Mouse (Mus musculus) embryonic facial prominence, embryonic 12.5 days (tissue): ENCODE results near the gene Macrod2. TPM values are rescaled to one million over a fixed set of nuclear protein-coding genes. Genes with fewer than 3 reads are reported as not detected.

Experiments
- ATAC-seq: fragments of 200-750 bp; cut with Nextera tagmentation; 2 replicates; pipeline ENCODE4 v1.8.0; 2017; ENCODE audit not compliant: insufficient number of reproducible peaks, insufficient read depth, low FRiP score, low TSS enrichment
- H3K27ac ChIP-seq: fragments of 300-500 bp; sonication (generic); 2 replicates; pipeline ENCODE4 v1.5.1; 2016; ENCODE audit warnings: mild to moderate bottlenecking
- H3K27me3 ChIP-seq: fragments of 300-500 bp; sonication (generic); 2 replicates; pipeline ENCODE4 v1.6.1; 2016; ENCODE audit warnings: mild to moderate bottlenecking, moderate library complexity
- H3K36me3 ChIP-seq: fragments of 300-500 bp; sonication (generic); 2 replicates; pipeline ENCODE4 v1.6.1; 2016; ENCODE audit warnings: mild to moderate bottlenecking
- H3K4me1 ChIP-seq: fragments of 300-500 bp; sonication (generic); 2 replicates; pipeline ENCODE4 v1.6.1; 2016
- H3K4me2 ChIP-seq: fragments of 300-500 bp; sonication (generic); replicated peaks from 2 replicates; pipeline ENCODE4 v1.6.1; 2016; ENCODE audit warnings: mild to moderate bottlenecking, moderate library complexity
- H3K4me3 ChIP-seq: fragments of 300-500 bp; sonication (generic); 2 replicates; pipeline ENCODE4 v1.5.1; 2016; ENCODE audit warnings: mild to moderate bottlenecking
- H3K9ac ChIP-seq: fragments of 300-500 bp; sonication (generic); 2 replicates; pipeline ENCODE4 v1.6.1; 2016; ENCODE audit warnings: mild to moderate bottlenecking, moderate library complexity
- H3K9me3 ChIP-seq: fragments of 300-500 bp; sonication (generic); 2 replicates; pipeline ENCODE4 v1.6.1; 2016; ENCODE audit warnings: mild to moderate bottlenecking, moderate library complexity
- WGBS: fragments of 180-500 bp; shearing (Covaris S2); methylation state at CpG from one replicate; pipeline ENCODE4 v1.1.7; 2016; 5-methylcytosine and 5-hydroxymethylcytosine counted together
- polyA plus RNA-seq: library from polyadenylated mRNA; unstranded; fragments of >200 nt; fragmentation: Nextera tagmentation; extraction: Ambion mirVana; gene quantifications from 2 replicates; pipeline ENCODE4 v1.2.1, GENCODE M21; 2016

Gene Macrod2
- polyA plus RNA-seq, 1 experiment from 2014 or later: 39.6 TPM

GRCm38 (mm10) chr2:141022971-141023370 is 627.9 kb downstream of the Macrod2 start:
- 72% methylated on average over 4 of the region's 4 CpGs for WGBS
- ATAC-seq: no peak

GRCm38 (mm10) chr2:141023916-141024315 is 628.8 kb downstream of the Macrod2 start:
- H3K9me3 ChIP-seq: no peaks in the 10 kb centered on the region
- no peak for ATAC-seq
- H3K27me3 ChIP-seq: no peaks in the 10 kb centered on the region
- 45% methylated on average over 7 of the region's 7 CpGs for WGBS
- no peak overlapping the region for H3K4me2 ChIP-seq
- no peak overlapping the region for H3K9ac ChIP-seq
- H3K4me3 ChIP-seq: no peak overlapping the region
- H3K27ac ChIP-seq: no peak overlapping the region
- no peaks in the 10 kb centered on the region for H3K36me3 ChIP-seq
- H3K4me1 ChIP-seq: 0 out of 2 replicates have a peak, but pooled peaks cover 4% of the 10 kb centered on the region

More at GRCm38 (mm10) chr2:141022971-141023370, 627.9 kb downstream of the Macrod2 start:
- Histone ChIP-seq H3K9me3 (no peaks in the 10 kb centered on the region), H3K4me2 (no peak overlapping the region), H3K36me3 (no peaks in the 10 kb centered on the region), H3K4me1 (0 out of 2 replicates have a peak, but pooled peaks cover 4% of the 10 kb centered on the region), H3K9ac (no peak overlapping the region), H3K27ac (no peak overlapping the region), H3K27me3 (no peaks in the 10 kb centered on the region), H3K4me3 (no peak overlapping the region)

GRCm38 (mm10) chr2:141024316-141025043 is 629.4 kb downstream of the Macrod2 start:
- Histone ChIP-seq H3K4me3 (no peak overlapping the region), H3K27ac (no peak overlapping the region), H3K4me2 (no peak overlapping the region), H3K4me1 (0 out of 2 replicates have a peak, but pooled peaks cover 4% of the 10 kb centered on the region), H3K36me3 (no peaks in the 10 kb centered on the region), H3K9ac (no peak overlapping the region), H3K27me3 (no peaks in the 10 kb centered on the region), H3K9me3 (no peaks in the 10 kb centered on the region)
- ATAC-seq: no peak
- 47% methylated on average over 6 of the region's 6 CpGs for WGBS

- ATAC-seq: no peak
- H3K9me3 ChIP-seq: no peaks in the 10 kb centered on the region
- H3K4me3 ChIP-seq: no peak overlapping the region
- no peak overlapping the region for H3K9ac ChIP-seq
- no peaks in the 10 kb centered on the region for H3K36me3 ChIP-seq
- no peaks in the 10 kb centered on the region for H3K27me3 ChIP-seq
- WGBS: 22% methylated on average over 4 of the region's 4 CpGs
- no peak overlapping the region for H3K4me2 ChIP-seq
- H3K4me1 ChIP-seq: no peaks in the 10 kb centered on the region
- H3K27ac ChIP-seq: no peak overlapping the region
These were observed 661.8 kb downstream of the Macrod2 start for GRCm38 (mm10) chr2:141056685-141057454.

- Histone ChIP-seq H3K4me3 (no peak overlapping the region), H3K27me3 (no peaks in the 10 kb centered on the region), H3K36me3 (no peaks in the 10 kb centered on the region), H3K27ac (no peak overlapping the region), H3K4me2 (no peak overlapping the region), H3K4me1 (no peaks in the 10 kb centered on the region), H3K9ac (no peak overlapping the region), H3K9me3 (no peaks in the 10 kb centered on the region)
- no peak for ATAC-seq
- 40% methylated on average over 4 of the region's 4 CpGs for WGBS
These were observed 662.3 kb downstream of the Macrod2 start for GRCm38 (mm10) chr2:141057455-141057833.

- Histone ChIP-seq H3K9ac (no peak overlapping the region), H3K27me3 (no peaks in the 10 kb centered on the region), H3K27ac (no peak overlapping the region), H3K9me3 (no peaks in the 10 kb centered on the region), H3K4me2 (no peak overlapping the region), H3K36me3 (no peaks in the 10 kb centered on the region), H3K4me3 (no peak overlapping the region), H3K4me1 (no peaks in the 10 kb centered on the region)
- WGBS: 82% methylated on average over 8 of the region's 8 CpGs
- ATAC-seq: no peak
These were observed 679.1 kb downstream of the Macrod2 start for GRCm38 (mm10) chr2:141073981-141074855.

- ATAC-seq: no peak
- Histone ChIP-seq H3K4me1 (no peaks in the 10 kb centered on the region), H3K9ac (no peak overlapping the region), H3K9me3 (no peaks in the 10 kb centered on the region), H3K4me3 (no peak overlapping the region), H3K27me3 (no peaks in the 10 kb centered on the region), H3K36me3 (no peaks in the 10 kb centered on the region), H3K27ac (no peak overlapping the region), H3K4me2 (no peak overlapping the region)
These were observed 683.1 kb downstream of the Macrod2 start for GRCm38 (mm10) chr2:141078221-141078620.

GRCm38 (mm10) chr2:141091320-141091719 is 696.2 kb downstream of the Macrod2 start:
- H3K9ac ChIP-seq: no peak overlapping the region
- H3K4me1 ChIP-seq: no peaks in the 10 kb centered on the region
- H3K4me2 ChIP-seq: no peak overlapping the region
- H3K27me3 ChIP-seq: no peaks in the 10 kb centered on the region
- WGBS: 64% methylated on average over 3 of the region's 3 CpGs
- no peaks in the 10 kb centered on the region for H3K36me3 ChIP-seq
- H3K27ac ChIP-seq: no peak overlapping the region
- no peaks in the 10 kb centered on the region for H3K9me3 ChIP-seq
- no peak for ATAC-seq
- H3K4me3 ChIP-seq: no peak overlapping the region

GRCm38 (mm10) chr2:141117579-141117978 is 722.5 kb downstream of the Macrod2 start:
- ATAC-seq: no peak
- Histone ChIP-seq H3K9ac (no peak overlapping the region), H3K4me3 (no peak overlapping the region), H3K9me3 (no peaks in the 10 kb centered on the region), H3K27me3 (no peaks in the 10 kb centered on the region), H3K36me3 (no peaks in the 10 kb centered on the region), H3K4me1 (no peaks in the 10 kb centered on the region), H3K4me2 (no peak overlapping the region), H3K27ac (no peak overlapping the region)
- WGBS: 59% methylated on average over 1 of the region's 1 CpGs

- Histone ChIP-seq H3K4me3 (no peak overlapping the region), H3K36me3 (no peaks in the 10 kb centered on the region), H3K9me3 (no peaks in the 10 kb centered on the region), H3K27ac (no peak overlapping the region), H3K27me3 (no peaks in the 10 kb centered on the region), H3K9ac (no peak overlapping the region), H3K4me2 (no peak overlapping the region), H3K4me1 (no peaks in the 10 kb centered on the region)
- 82% methylated on average over 1 of the region's 1 CpGs for WGBS
- no peak for ATAC-seq
These were observed 728.8 kb downstream of the Macrod2 start for GRCm38 (mm10) chr2:141123875-141124274.

- Histone ChIP-seq H3K4me2 (no peak overlapping the region), H3K36me3 (no peaks in the 10 kb centered on the region), H3K9ac (no peak overlapping the region), H3K4me3 (no peak overlapping the region), H3K27me3 (no peaks in the 10 kb centered on the region), H3K27ac (no peak overlapping the region), H3K4me1 (no peaks in the 10 kb centered on the region), H3K9me3 (no peaks in the 10 kb centered on the region)
- no peak for ATAC-seq
These were observed 730.5 kb downstream of the Macrod2 start for GRCm38 (mm10) chr2:141125638-141126037.
